Mouse (Mus musculus): ENCODE measurements around the gene Gm11042.

Gm11042 gene

DNA sequence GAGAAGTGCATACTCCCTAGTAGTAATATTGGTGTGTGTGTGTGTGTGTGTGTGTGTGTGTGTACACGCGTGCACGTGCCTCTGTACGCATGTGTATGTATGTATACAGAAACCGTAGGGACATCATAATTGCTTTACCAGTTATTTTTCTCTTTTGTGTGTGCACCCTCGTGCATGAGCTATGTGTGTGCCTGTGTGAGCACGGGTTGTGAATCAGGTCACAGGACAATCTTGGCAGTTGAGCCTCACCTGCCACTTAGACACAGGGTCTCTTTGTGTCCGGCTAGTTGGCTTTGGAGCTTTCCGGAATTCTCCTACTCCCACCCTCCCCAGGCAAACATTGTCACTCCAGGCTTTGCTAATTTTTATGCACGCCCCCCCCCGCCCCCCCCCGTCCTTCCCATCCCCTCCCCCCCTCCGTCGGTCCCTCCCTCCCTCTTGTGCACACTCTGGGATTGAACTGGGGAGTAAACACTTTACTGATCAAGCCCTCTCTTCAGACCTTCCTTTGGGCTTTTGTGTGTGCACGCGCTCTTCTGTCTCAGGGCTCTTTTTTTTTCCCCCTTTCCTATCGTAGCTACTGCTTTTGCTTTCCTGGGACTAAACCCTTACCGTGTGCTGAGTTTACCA is at the start of gene Gm11042:
Gene Gm11042, minus strand, starts transcription at position 51 of the 630 bp plus-strand sequence.
- no peak for DNase-seq (ENCODE audit: low spot score)

DNA sequence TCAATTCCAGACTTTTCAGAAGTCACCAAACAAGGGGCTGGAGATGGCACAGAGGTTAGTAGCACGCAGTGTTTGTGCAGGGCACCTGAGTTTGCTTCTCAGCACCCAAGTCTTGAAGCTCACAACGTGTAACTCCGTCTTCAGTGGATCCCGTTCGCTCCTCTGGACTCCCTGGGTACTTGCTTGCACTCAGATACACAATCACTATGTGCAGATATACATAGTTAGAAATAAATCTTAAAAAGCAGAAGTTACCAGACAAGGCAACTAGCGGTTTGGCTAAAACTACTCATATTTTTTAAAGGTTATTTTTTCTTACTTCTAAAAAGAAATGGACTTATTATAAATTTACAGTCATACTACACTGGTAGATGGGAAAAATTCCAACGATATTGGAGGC is 48.3 kb upstream of the Gm11042 start:
- no peak for DNase-seq (ENCODE audit: low spot score)

DNA sequence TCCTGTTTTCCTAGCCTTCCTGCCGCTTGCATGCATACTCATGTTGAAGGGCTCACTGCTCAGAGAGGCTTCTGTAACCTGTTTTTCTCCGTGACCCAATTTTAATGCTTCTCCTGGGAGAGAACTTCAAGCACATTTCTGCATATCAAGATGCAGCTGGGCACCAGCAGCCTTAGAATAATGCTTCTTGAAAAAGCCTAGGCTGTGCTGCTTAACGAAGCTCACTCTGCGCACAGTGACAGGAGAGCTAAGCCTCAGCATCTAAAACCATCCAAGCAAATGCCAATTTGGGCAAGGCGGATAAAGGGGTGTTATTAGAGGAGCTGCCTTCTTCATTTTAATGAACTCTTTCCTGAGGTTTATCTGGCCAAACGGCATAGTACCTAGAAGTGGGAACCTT is 46.9 kb upstream of the Gm11042 start:
- DNase-seq (ENCODE audit: low spot score), result no peak

DNA sequence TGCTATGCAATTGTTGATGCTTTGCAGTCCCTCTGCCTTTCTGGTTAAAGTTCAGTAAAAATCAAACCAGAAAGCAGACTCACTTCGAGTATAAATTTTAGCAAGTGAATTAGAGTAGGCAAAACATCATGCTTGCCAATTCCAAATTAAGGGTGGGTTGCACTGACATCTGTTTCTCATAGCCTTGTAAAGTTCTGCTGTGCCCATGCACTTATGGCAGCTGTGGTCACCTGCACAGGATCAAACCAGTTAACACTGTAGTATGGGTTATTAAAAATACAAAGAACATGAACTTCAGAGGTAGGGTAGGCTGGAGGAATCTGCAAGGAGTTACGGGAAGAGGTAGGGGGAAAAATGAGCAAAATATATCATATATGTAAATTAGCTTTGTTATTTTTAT is 46.3 kb upstream of the Gm11042 start:
- DNase-seq (ENCODE audit: low spot score), result no peak

DNA sequence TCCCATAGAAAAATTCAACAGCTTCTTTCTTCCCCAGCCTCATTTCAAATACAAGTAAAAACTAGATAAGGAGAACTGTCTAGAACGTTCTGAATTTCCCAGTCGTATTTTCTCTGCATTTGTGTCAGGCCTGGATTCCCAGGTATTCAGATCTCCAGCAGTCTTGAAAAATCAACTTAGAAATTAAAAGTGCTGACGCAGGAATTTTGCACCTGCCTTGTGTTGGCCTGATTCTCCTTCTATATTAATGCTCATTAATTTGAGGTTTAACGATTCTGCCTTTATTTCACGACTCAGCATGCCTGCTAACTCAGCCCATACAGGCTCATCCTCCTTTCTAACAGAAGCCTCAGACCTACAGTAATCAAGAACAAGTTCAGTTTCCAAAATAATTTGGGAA is 43.6 kb upstream of the Gm11042 start:
- no peak for DNase-seq (ENCODE audit: low spot score)

DNA sequence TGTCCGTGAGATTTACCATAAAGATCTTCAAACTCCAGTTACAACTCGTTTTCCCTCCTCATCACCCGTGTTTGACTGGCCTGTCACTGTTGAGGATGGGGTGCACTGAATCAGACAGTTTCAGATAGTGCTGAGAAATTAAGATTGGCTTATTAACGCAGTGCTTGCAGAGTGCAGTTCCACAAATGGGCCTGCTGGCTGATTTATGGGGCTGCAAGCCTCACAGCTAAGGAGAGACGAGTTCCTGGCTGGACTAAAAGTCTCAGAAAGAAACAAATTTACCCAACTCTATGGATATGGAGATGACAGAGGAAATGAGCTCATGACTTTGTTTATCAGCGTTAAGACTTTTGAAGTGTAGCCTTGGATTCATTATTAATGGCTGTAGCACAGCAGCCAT is 41.6 kb upstream of the Gm11042 start:
- no peak for DNase-seq (ENCODE audit: low spot score)

DNA sequence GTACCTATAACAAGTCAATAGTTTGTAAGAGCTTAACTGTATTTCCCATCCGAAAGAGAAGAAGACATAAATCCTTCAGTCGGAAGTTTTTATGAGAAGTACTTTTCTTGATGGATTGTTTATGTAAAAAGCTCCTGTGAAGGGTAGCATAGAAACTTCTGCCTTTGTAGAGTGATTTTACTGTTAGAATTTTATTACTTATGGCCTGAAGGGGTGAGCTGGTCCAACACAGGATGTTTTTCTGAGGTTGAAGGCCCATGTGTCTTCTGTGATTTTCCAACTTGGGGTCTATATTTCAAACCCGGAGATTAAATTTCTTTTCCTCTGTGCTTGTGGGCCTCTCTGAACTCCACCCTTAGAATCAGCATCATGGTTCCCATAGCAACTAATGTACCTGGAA is 26.5 kb upstream of the Gm11042 start:
- DNase-seq (ENCODE audit: low spot score), result no peak

DNA sequence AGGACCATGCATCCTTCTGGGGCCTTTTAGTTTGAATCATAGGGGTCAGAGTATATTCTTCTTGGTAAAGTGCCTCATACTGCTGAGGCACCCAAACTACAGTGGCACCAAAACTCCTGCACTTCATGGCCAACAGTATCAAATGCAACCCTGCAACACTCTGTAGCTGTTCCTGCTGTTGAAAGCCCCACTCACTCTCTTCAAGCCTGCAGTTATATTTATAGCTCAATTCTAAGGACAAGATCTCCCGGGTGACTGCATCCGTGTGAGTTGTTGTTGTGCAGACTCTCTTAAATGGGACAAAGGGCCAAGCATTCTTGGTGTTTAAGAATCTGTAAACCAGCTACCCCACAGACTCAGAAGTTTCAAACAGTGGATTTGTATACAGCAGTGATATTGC is 23.9 kb upstream of the Gm11042 start:
- DNase-seq (ENCODE audit: low spot score), result no peak

DNA sequence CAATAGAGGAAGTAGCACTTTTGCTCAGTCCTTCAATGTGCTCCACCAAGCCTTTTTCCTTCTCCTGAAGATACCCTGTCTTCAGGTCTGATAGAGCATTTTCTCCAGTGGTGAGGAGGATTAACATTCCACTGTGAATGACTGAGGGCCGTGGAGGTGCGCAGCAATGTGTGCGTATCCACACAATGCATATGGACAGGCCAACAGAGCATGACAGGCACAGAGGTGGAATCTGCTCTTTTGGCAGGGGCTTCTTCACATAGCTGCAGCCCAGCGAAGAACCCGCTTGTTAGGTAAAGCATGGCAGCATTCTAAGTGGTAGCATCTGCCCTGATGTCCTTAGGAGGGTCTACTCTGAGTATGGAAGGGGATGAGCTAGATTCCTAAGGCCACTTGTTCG is 17.5 kb upstream of the Gm11042 start:
- DNase-seq (ENCODE audit: low spot score), result no peak

DNA sequence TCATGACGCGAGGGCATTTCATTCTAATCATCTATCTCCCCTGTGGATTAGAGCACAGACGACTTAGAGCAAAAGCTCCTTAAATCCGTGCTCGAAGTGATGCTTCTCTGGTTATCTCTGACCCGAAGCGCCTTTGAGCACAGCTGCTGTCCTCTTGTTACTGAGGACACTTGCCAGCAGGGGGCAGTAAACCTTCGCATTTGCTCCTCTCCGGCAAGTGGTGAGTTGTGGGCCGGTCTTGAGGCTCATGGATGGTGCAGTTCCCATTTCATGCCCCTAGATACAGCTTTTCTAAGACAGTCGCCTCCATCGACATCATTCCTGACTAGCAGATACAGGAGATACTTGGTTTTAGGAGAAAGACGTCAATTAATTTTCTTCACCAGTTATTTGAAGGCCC is 16.8 kb upstream of the Gm11042 start:
- DNase-seq (ENCODE audit: low spot score), result peak; percentile 47

DNA sequence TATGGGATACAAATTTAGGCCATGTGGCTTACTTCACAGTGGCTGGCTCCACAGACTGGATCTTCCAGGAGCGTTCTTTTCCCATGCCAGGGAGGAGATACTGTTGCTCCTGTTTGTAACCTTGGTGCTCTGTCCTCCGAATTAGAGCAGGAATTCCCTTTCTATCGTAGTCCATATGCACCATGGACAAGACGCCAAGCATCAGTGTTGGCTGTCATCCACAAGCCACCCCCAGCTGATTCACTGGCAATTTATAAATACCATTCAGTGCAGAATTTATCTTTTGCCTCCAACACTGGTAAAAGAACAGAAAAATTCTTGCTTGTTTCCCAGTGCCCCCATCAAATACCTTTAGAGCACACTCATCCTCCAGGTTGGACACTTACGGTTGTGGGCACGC is 13.6 kb upstream of the Gm11042 start:
- no peak for DNase-seq (ENCODE audit: low spot score)

DNA sequence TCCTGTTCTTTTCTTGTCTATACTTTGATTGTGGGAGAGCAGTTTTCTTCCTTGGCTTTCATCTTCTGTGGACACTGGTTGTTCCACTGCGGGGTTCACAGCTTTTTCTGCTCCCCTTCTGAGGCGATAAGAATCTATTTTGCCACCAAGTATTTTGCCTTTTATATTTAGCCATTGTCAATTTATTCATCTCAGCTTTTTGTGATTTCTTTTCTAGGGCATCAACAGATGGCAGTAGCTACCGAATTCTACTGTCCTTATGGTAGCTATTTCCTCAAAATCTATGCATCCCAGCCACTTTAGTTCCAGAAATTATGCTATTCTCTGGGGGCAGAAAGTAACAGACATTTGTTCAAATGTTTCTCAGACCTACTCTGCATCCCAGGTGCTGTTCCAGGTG is 10.4 kb upstream of the Gm11042 start:
- DNase-seq (ENCODE audit: low spot score), result no peak

DNA sequence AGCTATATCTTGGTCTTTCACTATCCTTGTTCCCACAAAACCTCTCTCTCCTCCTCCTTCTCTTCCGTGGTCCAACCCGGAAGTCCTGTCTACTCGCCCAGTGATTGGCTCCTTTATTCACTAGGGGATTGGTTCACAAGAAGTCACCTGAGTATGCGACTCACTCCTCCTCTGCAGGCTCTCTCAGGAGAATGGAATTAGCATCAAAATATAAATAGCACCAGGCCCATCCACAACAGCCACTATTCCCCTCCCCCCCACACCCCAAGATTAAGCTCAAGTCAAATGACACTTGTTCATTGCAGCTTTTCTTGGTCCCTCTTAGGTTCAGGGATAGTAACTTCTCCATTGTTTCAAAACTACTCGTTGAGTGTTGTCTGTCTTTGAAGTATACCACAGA is 5.8 kb upstream of the Gm11042 start:
- DNase-seq (ENCODE audit: low spot score), result no peak

DNA sequence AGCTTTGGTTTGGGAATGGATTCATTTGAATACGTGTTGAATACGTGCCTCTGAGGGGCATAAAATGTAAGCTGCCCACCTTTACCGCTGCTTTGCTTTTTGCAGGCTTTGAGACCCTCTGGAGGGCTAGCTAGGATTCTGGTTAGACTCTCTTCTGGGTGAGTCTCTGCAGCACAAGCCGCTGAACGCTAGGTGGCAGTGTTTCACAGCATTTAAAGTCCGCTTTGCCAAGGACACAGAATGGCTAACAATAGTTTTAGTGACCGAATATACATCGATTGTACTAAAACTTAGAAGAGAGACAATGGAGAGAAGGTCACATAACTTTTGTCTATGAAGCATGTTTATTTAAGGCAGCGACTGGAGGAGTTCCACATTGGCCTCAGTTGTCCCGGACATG is 4.1 kb upstream of the Gm11042 start:
- DNase-seq (ENCODE audit: low spot score), result peak; percentile 62

DNA sequence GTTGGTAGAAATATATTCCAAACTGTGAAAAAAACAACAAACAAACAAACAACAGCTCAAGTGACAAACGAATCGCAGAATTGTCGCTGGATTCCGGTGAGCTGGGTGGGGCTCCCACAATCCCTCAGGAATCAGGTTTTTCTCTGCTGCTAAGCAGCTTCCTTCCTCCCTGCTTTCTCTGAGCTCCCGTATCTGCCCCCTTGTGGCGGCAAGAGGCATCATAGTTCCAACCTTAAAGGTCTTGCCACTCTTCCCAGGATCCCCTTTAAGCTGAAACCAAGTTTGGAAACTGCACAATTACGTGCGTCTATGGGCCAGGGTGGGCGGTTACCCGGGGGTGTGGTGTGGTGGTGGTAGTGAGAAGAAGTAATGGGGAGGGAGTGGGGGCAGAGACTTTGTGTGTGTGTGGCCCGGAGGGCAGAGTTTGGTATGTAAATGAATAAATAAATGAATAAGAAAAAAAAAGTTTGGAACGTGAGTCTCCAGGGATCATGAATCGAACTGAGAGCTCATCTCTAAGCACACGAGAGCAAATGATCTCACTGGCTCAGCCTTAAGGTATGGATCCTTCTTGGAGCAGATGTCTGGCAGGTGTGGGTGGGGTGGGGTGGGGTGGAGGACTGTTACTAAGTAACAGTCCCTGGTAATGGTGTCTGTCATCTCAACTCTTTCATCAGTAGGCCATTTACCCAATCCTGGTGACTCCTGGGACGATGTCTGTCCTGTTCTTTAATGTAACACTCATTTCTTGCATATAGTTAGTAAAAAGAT is 980 bp upstream of the Gm11042 start:
- DNase-seq (ENCODE audit: low spot score), result no peak

DNA sequence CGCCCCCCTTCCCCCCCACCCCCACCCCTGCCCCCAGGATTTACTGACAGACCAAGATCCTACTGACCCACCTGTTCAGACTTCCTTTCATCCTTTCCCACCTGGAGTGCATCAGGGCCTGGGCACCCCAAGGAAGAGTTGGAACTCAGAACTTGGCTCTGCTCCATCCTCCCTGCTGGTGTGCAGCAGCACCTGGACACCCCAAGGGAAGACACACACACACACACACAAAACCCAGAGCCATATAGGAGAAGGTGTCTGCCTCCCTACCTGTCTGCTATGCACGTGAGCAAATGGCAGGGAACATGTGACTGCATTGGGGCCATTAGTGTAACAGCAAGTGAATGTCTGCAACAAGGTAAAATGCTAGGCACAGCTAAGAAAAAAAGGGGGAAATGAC is 973 bp downstream of the Gm11042 start:
- no peak for DNase-seq (ENCODE audit: low spot score)

DNA sequence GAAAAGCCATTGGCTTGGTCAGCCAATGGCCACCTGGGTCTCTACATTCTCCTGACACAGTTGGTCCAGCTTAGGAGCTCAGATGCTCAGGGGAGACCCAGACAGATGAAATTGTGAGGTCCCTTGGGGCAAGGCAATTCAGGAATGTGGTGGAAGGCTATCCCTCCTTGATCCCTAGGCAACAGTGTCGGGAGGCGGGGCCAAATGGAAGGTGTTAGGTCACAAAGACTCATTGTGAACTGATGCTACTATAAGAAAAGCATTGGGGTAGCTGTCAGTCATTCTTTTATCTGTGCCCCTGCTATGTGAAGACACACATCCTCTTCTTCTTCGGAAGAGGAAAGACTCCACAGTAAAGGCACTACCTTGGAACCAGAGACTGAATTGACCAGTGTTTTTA is 3.6 kb downstream of the Gm11042 start:
- DNase-seq (ENCODE audit: low spot score), result no peak

DNA sequence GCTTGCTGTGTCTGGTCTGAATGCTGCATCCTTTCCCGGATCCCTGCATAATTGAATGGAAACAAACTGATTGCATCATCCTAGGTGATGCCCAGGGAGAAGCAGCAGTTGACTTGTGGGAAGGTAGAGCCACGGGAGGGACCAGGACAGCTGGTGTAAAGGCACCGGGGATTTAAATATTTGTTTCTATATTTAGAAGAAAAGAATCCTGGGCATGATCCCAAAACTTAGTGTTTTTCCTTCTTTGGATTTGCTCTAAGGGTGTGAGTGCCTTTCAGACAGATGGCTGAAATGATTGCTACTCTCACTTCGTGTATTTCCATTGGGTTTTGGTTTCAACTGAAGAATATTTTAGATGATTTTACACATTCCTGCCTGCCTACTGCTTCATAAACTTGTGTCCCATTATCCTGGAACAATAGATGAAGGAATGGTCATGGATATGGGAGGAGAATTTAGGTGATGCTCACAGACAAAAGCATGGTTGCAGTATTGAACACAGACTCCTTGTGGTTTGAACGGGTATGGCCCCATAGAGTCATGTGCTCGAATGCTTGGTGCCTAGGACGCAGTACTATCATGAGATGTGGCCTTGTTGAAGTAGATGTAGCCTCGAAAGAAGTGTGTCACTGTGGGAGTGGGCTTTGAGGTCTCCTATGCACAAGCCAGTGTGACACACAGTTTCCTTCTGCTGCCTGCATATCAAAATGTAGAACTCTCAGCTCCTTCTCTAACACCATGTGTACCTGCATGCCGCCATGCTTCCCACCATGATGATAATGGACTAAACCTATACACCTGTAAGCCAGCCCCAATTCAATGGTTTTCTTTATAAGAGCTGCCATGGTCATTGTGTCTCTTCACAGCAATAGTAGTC is 12.5 kb downstream of the Gm11042 start:
- DNase-seq (ENCODE audit: low spot score), result peak; percentile 69

DNA sequence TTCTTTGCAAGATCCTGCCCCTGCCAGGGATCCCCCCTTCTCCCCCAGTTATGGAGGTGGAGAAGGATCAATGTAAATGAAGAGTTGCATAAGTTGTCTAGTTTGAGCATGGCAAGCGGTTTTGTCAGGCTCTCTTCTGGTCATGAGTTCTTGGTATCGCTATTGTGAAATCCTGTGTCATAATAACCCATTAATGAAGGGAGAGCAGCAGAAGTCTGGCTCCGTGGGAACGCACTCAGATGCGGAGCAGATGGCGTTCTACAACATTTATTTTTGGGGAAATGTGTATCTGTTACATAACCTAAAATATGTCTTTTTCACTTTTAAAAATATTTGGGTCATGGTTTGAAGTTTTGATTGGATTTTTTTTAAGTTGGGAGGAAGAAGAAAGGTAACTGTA is 14.6 kb downstream of the Gm11042 start:
- peak; percentile 65 for DNase-seq (ENCODE audit: low spot score)

DNA sequence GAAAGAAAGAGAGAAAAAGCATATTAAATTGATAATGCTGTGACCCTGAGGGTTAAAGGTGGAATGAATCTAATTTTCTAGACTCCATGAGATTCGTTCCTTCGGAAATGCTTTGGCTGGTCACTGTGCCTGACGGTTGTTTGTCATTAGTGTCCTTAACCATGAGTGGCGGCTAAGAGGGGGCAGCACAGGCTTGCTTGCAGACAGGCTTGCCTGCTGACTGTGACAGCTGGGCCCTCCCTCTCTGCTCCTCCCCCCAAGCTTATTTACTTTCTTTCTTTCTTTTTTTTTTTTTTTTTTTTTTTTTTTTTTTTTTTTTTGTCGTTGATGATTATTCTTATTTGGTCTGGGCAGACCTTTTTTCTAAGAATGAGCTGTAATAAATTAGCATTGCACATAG is 19.8 kb downstream of the Gm11042 start:
- no peak for DNase-seq (ENCODE audit: low spot score)

DNA sequence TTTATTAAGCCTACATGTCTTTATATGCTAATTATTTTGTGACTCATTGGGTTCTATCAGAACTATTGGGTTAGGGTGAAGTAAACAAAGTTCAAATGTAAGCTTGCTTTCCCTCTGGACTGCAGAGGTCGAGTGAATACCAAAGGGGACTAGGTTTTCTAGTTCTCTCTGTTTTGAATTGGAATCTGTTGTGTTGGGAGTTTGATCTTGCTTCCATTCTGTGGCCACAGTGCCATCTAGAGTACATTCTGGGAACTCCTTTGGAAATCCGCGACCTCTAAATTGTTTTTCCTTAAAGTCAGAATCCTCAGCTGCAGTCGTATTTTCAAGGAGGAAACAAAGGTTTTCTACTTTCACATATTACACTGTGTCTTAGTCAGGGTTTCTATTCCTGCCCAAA is 22.6 kb downstream of the Gm11042 start:
- DNase-seq (ENCODE audit: low spot score), result no peak

DNA sequence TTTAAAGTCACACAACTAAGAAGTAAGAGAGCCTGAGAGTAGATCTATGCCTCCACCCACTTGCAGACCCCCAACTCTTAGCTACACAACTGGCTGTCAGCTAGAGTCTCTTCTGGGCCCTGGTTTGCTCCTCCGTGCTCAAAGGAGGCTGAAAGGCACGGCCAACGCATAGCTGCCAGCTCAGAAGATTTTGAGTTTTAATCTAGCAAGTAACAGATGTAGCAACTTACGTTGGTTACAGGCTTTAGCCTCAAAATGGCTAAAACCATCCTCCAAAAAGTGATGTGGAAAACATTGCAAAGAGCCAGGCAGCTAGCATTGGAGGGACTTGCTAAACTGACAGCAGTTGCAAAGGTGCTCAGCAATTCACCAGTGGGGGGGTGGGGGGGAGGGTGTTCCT is 25.2 kb downstream of the Gm11042 start:
- no peak for DNase-seq (ENCODE audit: low spot score)

DNA sequence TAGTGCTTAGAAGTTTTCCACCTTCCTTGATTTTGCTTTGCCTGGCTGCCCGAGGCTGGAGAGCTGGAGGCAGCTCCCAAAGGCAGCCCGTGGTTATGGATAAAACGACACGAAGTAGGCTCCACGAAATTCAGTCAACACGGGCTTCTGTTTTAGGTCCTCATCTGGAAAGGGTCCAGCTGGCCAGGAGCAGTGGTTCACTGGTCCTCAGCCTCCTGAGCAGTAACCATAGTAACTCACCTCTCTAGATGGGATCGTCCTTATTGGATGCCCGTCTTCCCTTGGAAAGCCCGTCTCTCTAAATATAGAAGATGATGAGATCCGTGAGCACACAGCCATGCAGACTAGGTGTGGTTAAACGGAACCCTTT is 31.5 kb downstream of the Gm11042 start:
- DNase-seq (ENCODE audit: low spot score), result no peak

Measured in layer of hippocampus, adult 9-10 months (tissue).